Mouse (Mus musculus): ENCODE results near the gene Tex19.2.

DNA sequence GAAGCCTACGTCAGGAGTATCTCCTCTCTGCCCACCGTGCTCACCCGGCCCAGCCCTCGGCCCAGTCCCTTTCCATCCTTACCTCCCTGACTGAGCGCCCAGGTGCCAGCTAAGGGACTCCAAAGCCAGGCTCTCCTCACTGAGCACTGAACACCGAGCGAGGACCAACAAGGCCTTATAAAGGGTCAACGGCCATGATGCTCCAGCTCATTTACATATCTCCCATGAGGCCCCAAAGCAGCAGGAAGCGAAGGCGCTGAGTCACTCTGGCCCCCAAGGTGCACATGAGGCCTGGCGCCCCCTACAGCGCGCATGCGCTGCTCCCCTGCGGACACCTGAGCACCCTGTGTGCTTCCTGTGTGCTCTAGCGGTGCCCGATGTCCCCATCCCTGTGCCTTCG is 371 bp downstream of the Tex19.2 start:
- TF ChIP-seq POLR2A (IDR thresholded peaks at IDR 0.05; ENCODE audit: borderline replicate concordance, control insufficient read depth, low read depth, low read length) (no peak), CTCF (IDR thresholded peaks at IDR 0.05; ENCODE audit: control insufficient read depth, insufficient read depth, low read length) (no peak)

All from bone marrow, adult 2 months (tissue).